Mouse (Mus musculus) heart, adult 2 months (tissue): Measurements from ENCODE around the gene Maz.

ENCODE experiments used
- CTCF ChIP-seq: fragments of 200-600 bp; IDR thresholded peaks from 2 replicates; pipeline ENCODE4 v1.8.1; 2022; ENCODE audit warnings: antibody characterized with exemption, mild to moderate bottlenecking, moderate library complexity
- POLR2A ChIP-seq: fragments of 200-500 bp; IDR thresholded peaks from 2 replicates; pipeline ENCODE4 v1.6.1; 2011; ENCODE audit warnings: mild to moderate bottlenecking, low read depth, low read length, control low read depth; ENCODE audit not compliant: insufficient read depth

DNA sequence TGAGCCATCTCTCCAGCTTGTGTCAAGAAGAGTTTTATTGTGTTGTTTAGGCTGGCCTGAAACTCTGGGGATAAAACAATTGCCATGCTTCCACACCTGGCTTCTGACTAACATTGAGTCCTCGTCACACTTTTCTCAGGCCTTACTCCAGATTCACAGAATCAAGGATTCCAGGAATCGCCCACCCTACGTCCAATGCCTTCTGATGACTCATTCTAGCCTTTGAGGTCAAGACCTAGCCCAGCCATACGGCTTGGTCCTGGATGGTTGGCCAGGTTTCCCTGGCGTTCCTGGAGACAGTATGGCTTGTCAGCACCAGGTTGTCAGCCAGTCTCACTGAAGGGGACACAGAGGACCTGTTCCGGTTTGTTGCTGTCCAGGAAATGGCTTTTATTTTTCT, 14.5 kb downstream of the Maz start:
- no peak for TF ChIP-seq CTCF
- no peak for TF ChIP-seq POLR2A
